Mouse (Mus musculus) ES-E14 (cell line): ENCODE data around the gene Acat2.
"Not testable (repeated sequence)": the region's sequence is repeated elsewhere in the genome, so short reads cannot be mapped to it uniquely, and the experiment has no call there.

ENCODE experiments used
- CHD2 ChIP-seq: IDR thresholded peaks from 2 replicates; pipeline ENCODE4 v1.6.1; 2014; ENCODE audit warnings: mild to moderate bottlenecking, low read depth, low read length, inconsistent platforms
- HCFC1 ChIP-seq: IDR thresholded peaks from 2 replicates; pipeline ENCODE4 v1.6.1; 2012; ENCODE audit warnings: low read length, inconsistent platforms, borderline replicate concordance; ENCODE audit not compliant: insufficient read depth
- MAFK ChIP-seq: IDR thresholded peaks from 2 replicates; pipeline ENCODE4 v1.6.1; 2014; ENCODE audit warnings: mild to moderate bottlenecking, low read depth, low read length, inconsistent platforms; ENCODE audit not compliant: insufficient read depth
- ZC3H11A ChIP-seq: IDR thresholded peaks from 2 replicates; pipeline ENCODE4 v1.6.1; 2012; ENCODE audit warnings: low read depth, mild to moderate bottlenecking, inconsistent platforms, low read length, borderline replicate concordance

DNA sequence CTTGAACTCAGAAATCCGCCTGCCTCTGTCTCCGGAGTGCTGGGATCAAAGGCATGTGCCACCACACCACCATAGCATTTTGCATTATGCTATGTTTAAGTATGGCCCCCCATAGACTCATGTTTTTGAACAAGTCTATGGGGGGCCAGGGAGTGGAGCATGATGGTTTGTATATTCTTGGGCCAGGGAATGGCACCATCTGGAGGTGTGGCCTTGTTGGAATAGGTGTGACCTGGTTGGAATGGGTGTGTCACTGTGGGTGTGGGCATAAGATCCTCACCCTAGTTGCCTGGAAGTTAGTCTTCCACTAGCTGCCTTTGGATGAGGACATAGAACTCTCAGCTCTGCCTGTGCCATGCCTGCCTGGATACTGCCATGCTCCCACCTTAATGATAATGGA, 46.0 kb upstream of the Acat2 start, which contains the start of gene Sod2:
- TF ChIP-seq ZC3H11A, MAFK, HCFC1, CHD2: not testable (repeated sequence)
